Mouse (Mus musculus) heart, adult 11 months (tissue): ENCODE measurements around the gene Dnase1l2.

Experiments
- DNase-seq: peaks from one replicate; pipeline ENCODE4 v3.0.0; 2022

The Dnase1l2 gene

DNA sequence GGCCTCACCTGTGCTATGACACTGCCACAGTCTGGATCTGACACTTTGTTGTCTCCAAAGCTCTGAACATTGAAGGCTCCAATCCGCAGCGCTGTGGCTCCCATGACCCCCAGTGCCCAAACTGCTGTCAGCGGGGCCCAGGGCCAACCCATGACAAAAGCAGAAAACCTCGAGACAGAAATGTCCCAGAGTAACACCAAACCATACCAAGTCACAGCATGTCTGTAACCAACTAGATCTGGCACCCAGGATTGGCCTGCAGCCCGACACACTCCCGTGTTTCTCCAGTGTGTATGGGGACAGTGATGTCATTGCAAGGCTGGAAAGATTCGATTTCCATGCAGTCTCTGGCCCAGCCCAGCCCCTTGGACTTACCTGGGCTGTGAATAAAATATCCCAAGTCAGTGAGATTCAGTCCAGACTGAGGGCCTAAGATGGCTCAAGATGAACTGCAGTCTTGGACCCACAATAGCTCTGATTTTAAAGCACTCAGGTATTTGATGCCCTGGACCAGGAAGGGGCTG lies at the start of gene Dnase1l2:
Dnase1l2 (minus strand) TSS at position 474 of the 524 bp plus-strand sequence.
- DNase-seq: peak; percentile 86

DNA sequence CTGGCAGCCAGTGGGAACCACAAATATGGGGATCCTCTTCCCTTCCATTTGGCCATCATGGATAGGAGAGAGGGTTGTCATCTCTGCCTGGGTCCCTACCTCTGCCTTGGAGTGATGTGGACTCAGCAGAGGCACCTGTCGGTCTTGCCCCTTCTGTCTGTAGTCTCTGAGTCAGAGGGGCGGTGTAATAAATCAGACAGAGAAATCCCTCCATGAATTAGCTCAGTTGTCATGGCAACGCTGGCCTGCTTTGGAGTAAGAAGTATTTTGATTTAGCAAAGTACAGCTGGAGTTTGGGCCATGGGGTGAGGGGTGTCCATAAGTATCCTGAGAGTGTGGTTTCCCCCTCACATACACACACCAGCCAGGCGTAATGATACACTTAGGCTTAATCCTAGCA lies 47.5 kb upstream of the Dnase1l2 start:
- DNase-seq: no peak

DNA sequence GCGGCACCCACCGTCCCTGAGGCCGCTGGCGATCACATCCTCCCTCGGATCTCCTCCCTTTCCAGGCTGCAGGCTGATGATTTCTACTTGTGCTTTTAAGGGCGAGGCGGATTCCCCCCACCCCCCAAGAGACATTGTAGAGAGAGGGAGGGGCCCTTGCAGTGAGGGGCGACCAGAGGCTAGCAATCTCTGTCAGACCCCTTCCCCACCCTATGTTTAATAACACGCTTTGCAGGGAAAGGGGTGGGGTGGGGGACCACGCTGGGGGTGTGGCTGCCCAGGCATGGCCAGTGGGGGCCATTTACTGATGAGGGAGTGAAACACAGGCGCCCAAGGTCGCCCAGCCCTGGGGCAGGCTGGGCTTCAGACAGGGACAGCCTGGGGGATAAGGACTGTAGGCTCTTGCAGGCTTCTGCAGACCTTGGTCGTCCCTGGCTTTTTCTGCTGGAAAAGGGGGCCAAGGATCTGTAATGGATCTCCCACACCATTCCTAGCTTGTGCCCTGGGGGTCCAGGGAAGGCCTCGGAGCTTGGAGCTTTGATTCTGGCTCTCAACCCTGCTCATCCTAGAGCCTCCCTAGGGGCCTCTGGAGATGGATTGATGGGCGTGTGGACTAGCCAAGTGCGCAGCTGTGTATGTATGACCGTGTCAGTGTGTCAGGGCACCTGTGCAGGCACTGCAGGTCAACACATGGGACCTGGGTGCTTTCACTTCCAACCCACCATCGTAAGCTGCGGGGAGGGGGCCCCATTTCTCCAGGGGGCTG lies 46.5 kb upstream of the Dnase1l2 start:
- no peak for DNase-seq

DNA sequence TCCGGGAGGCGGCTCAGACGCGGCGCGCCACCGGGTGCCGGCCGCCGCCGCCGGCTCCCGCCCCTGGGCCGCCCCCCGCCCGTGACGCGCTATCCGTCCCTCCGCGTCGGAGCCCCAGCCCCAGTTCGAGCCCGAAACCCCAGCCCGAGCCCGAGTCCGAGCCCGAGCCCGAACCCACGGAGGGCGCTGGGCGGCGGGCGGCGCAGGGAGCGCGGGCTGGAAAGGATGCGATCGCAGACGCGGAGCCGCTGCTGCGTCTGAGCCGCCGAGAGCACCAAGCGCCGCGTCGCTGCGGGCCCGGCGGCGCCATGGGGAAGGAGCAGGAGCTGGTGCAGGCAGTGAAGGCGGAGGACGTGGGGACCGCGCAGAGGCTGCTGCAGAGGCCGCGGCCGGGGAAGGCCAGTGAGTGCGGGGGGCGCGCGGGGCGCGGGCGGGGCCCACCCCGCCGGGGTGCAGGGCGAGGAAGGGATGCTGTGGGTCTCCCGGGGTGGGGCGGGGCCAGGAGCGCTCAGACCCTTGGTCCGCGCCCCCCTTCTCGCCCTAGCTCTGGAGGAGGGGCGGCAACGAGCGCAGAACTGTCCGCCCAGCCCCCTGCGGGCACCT lies 45.9 kb upstream of the Dnase1l2 start:
- peak; percentile 91 for DNase-seq

DNA sequence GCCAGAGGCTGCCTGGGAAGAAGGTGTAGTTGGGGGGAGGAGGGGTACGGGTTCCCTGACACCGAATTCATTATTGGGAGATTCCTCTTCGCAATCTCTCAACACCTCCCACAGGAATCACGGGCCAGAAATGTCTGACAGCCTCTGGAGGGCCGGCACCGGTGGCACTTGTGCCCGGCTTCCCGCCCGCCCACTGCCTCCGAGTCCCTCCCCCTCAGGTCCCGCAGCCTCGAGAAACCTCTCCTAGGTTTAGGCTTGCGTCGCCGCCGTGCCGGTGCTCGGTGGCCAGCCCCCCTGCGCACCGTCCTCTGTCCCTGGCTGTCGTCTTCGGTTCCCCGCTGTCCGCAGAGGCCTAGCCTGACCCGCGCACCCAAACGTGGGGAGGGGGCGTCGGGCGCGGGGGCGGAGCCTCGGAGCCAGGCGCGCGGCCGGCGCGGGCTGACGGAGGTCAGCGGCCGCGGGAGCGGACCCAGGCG lies 45.3 kb upstream of the Dnase1l2 start, which contains the start of gene Caskin1:
Caskin1 (plus strand) TSS at position 416 of the 476 bp plus-strand sequence.
- no peak for DNase-seq

DNA sequence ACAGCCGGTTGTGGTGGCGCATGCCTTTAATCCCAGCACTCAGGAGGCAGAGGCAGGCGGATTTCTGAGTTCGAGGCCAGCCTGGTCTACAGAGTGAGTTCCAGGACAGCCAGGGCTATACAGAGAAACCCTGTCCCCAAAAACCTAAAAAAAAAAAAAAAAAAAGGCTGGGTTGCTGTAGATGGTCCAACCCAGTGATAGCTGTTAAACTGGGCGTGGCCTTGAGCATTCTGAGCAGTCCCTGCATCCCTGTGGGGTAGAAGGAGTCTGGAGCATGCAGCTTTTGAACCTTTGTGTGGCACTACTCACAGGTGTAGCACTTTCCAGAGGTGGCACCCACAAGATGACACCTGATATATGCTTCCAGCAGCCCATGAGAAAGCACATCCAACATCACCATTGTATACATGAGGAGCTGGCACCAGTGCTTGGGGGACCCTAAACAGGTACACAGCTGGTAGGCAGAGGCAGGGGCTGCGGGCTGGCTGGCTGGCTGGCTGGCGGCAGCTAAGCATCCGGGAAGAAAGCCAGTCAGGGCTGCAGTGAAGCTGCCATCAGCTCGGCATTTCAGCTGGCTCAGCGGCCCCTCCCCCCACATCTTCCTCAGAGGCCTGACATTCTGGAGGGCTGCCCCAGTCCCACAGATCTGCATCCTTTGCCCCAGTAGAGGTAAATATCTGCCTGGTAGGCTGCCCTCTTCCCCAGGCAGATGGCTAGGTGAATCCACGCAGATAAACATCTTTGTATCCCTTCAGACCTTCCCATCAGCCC lies 42.4 kb upstream of the Dnase1l2 start:
- no peak for DNase-seq

DNA sequence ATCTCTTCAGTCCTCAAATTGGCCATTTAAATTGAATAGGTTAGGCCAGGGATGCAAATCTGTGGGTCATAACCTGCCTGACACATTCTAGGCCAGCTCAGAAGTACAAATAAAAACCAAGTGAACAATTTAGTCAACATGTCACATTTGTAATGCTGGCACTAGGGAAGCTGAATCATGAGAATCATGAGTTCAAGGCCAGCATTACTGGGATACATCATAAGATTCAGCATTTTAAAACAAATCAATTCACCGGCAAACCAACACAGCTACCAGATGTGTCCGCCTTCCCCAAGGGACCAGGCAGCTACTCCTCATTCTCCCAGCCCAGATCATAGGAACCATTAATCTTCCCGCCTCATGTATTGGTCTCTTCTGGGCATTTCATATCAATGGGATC lies 40.6 kb upstream of the Dnase1l2 start:
- DNase-seq: no peak

DNA sequence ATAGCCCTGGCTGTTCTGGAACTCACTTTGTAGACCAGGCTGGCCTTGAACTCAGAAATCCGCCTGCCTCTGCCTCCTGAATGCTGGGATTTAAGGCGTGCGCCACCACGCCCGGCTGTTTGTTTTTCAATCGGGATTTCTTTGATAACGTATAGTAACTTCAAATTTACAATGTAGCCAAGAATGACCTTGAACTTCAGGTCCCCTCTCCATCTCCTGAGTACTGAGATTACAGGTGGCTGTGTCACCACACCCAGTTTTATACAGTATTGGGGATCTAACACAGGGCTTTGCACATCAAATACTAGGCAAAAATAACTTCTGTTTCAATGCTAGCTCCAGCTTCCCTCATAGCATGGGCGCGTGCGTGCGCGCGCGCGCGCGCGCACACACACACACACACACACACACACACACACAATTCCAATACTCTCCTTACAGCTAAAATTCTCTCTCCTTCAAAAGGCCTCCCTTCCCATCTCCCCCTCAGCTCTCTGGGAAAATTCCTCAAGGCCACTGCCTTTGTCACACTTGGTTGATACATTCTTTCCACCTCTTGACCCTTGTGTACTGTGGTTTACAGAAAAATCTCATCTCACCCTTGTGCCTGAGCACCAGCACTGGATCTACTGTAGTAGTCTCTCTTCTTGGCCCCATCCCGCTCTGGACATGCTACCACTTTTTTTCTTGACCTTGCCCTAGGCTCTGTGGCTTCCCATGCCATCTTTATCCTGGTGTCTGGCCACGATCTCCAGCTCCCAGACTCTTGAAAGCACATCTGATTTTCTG lies 38.3 kb upstream of the Dnase1l2 start:
- DNase-seq: no peak

DNA sequence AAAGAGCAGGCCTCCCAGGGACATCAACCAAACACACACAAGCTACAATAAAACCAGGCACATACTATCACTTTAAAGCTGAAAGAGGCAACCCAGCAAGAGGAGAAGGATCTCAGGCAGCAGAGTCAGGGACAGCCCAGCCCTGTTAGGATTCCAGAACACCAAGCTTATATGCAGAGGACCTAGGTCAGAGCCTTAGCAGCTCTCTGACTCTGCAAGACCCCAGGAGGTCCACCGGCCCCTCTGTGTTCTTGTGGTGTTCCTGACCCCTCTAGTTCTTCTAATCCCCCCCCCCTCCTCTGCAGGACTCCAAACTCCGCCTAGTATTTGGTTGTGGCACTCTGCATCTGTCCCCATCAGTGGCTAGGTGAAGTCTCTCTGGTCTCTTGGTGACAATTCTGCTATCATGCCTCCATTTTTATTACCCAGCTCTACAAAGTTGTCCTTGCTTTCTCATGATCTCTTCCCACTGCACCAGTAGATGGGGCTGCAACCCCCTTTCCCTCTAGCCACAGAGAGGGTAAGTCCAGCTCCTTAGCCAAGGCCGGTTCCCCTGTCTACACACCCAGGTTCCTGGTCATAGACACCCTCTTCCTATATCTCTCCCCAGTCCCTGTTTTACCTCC lies 37.4 kb upstream of the Dnase1l2 start:
- DNase-seq: no peak

DNA sequence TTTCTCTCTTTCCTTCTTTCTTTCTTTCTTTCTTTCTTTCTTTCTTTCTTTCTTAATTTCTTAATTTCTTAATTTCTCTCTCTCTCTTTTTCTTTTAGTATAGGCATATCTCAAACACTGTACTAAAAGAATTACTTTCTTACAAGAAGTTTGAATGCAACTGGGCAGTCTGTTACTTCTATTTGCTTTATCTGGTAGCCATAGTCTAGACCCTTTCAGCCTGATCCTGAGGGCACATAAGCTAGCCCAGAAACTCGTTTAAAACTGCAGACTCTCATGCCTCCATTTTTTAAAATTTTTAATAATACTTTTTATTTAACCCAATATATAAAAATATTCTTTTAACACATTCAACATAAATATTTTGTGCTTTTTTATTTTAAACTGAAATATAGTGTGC lies 36.5 kb upstream of the Dnase1l2 start:
- DNase-seq: no peak

DNA sequence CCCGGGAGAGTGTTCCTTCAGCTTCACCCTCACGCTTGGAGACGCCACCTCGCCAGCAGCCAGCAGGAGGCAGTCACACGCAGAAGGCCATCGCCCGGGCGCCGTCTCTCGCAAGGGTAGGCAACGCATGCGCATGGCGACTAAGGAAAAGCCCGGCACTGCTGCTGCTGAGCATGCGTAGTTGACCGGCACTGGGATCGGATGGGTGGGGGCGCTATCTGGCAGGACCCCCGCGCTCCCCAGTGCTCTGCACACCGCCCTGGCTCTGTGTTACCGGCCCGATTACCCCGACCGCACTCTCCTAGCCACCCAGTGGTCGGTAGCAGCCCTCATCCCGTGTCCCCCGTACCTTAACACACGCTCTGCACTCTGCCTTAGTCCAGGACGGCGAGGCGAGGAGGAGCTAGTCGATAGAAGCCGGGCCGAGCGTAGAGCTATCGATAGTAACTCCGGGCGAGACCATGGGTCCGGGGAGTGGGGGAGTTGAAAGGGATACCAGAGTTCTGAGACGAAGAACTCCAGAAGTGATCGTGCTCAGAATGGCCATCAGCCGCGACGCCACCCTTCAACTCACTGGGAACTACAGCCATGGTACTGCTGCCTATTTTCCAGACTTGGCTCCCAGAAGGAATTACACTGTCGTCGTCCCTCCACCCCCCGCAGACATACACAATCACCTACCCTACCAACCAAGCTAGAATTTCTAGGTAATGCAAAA lies 35.9 kb upstream of the Dnase1l2 start, which contains the start of gene Mlst8:
Mlst8 (minus strand) TSS at position 416 of the 718 bp plus-strand sequence.
- peak; percentile 100 for DNase-seq

DNA sequence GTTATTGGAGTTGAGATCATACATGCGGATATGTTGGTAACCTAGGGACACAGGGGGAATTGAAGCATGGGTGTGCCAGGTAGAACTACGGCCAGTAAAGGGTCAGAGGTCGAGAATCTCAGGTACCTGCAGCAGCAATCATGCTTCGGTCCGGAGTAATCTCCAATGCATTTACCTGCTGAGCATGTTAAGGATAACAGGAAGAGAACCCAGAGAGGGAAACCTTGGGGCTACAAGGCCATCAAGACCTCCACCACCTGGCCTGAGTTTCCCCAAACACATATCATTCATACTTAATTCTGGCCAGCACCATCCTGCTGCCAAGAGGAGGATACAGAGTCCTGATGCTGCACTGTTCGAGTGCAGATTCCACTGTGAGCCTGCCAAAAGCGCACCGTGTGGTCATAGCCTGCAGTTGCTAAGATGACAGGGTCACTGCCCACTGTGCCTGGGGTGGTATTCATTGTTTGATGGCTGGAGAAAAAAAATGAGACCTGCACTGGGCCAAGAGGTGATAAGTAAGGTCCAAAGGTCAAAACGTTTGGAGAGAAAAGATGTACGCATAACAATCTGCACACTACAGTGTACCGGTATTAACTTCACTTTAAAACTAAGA lies 35.2 kb upstream of the Dnase1l2 start:
- DNase-seq: peak; percentile 94

DNA sequence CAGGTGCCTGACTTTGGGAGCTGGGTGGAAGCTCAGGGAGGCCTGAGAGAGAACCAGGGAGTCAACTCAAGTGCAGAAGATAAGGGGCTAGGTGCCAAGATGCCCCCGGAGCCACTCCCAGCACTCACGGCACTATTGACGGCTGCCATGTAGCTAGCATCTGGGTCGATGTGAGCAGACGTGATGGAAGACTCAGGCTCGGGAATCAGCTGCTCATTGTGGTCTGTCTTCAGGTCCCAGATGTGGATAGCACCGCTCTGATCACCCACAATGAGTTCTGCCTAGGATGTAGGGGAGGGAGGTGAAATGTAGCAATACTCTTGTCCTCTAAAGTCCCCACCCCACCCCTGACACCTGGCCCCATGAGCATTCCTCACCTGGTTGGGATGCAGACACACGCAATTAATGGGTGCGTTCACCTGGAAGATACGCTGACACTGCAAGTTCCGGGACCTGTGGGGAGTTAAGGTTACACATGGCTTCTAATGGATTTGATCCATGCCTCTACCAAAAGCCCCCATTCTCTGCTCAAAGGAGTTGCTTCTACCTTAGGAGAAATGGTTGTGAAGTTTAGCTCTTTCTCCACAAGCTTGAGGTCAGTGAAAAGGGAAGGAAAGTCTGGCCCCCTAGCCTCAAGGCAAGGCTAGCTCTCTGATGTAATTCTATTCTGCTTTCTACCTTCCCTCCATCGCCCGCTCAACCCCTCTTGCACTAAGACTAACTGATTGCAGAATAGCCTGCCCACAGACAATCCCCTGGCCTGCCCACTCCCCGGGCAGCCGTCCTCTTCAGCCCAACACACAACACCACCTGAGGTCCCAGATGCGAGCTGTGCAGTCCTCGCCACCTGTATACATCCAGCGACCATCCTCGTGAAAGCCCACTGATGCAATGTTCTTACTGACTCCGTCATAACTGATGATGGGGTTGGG lies 34.4 kb upstream of the Dnase1l2 start:
- DNase-seq: peak; percentile 92

DNA sequence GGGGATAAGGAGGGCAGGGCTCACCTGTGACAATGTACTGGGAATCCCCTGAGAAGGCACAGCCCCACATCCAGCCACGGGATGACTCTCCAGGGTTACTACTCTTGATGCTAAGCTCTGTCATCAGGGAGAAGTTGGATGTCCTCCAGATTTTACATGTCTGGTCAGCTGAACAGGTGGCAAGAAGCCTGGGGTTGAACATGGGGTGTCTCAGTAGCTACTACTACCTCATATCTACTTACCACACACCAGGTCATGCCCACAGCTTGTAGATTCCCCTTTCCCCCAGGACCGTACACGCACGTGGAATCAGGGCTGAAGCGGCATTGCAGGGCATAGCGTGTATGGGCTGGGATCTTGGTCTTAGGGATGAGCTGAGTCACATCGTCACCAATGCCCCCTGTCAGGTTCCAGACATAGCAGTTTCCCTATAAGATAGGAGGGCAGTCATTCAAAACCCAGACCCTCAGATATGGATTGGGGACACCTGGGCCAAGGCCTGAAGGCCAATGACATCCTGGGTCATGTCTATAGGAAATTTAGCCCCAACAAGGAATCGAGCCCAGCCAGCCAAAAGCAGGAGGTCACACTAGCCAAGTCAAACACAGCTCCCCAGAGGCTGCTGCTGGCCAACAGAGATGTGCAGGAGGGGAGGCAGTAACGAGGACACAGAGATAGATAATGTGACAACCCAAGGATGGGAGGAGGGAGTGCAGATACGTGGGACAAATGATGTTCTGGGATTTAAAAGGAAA lies 33.3 kb upstream of the Dnase1l2 start:
- peak; percentile 93 for DNase-seq

DNA sequence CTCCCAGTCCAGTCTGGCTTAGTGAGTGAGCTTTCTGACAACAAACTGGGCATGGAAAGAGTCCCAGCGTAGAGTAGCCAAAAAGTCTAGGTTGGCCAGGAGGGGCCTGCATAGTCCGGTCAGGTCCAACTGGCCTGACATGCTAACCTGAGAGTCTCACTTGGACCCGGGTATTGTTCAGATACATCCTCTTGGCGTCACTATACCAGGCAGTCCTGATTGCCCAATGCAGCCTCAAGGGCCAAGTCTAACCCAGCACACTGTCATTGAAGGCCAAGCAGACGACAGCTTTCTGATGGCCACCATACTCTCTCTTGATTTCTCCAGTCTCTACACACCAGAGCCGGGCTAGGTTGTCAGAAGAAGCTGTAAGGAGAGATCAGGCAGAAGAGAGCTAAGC lies 32.7 kb upstream of the Dnase1l2 start:
- DNase-seq: peak; percentile 91

DNA sequence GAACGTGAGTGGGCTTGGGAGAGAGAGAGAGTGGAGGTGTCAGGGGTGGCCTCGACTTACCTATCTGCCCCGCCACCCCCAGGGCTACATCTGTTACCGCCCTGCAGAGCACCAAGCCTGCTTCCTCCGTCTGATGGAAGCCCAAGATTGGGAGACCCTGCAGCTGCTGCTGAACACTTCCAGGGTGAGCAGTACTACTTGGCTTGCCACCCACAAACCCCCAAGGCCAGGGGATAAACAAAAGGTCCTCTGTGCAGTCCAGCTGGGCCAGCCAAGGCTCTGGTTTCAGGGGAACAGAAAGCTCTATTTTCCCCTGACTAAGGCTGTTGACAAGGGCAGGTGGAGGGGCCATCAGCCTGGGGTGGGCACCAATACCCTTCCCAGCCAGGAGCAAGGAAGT lies 31.7 kb upstream of the Dnase1l2 start:
- DNase-seq: peak; percentile 92

DNA sequence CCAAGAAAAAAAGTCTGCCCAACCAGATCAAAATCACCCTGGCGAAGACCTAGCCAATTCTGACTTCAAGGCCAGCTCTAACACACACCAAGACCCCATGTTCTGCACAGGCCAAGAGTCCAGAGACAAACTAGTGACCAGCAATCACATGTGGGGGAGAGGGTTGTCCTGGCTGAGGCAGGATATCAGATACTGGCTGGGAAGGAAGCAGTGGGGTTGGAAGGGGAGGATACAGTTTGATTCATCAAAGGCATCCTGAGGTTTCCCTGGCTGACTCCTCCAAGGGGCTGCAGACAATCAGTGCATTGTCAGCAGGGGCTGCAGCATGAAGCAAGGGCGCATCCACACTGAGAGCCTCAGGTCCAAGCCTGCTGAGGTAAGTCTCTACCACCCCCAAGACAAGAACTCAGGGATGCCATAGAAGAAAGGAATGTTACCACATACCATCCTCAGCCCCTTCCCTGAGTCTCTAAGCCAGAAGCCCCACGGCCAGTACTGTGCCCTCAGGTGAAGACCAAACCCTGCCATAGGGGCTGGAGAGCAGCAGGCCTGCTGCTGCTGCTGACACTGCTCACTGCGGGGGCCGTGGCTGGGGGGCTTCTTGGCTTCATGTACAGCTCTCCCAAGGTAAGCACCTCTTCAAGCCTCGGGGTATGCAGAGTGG lies 30.8 kb upstream of the Dnase1l2 start, which contains the start of gene Bricd5:
Bricd5 (plus strand) TSS at position 273 of the 664 bp plus-strand sequence.
- peak; percentile 90 for DNase-seq

DNA sequence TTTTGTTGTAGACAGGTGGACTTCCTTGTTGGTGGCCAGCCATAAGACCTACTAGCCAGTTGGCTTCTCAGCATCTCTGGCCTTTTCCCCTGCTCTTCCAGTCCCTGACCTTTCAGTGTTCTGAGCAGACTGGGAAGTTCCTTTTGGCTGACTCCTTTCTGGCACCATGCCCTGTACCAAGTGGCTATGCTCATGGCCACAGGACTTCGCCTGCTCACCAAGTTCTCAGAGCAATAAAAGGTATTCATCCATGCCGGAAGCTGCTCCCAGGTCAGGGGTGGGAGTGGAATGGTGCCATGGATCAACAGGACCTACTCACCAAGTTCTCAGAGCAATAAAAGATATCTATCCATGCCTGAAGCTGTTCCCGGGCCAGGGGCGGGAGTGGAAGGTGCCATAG lies 29.6 kb upstream of the Dnase1l2 start:
- peak; percentile 95 for DNase-seq
